Mouse (Mus musculus): ENCODE results near the gene Kcnj5. TPM values are rescaled to one million over a fixed set of nuclear protein-coding genes. Genes with fewer than 3 reads are reported as not detected.

Gene Kcnj5
- polyA plus RNA-seq, 1 experiment from 2014 or later, result 1.7 TPM

DNA sequence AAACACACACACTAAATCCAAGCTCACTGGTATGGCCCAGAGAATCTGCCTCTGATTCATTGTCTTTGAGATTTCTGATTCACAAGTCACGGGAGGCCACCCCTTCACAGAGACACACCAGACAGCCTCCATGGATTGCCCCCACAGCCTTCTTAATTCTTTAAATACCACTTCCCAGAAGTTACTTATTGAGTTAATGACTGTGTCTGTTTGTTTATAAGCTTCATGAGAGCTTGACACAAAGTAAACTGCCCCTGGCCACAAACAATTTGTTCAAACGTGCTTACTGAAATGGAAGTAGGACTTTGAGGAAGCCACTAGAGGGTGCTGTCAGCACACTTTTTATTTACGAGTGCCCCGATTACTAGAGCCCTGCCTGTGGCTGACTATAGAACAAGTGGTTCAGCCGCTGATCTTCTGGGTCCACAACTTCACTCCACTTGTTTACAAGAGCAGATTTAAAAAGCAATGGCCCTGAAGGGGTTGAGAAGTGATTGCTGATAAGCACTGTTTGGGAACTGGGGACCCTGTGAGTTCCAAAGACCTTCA lies 72.2 kb downstream of the Kcnj5 start:
- Histone ChIP-seq H3K4me3 (ENCODE audit: low read depth, low read length) (no peak overlapping the region), H3K4me1 (ENCODE audit: control insufficient read depth, insufficient read depth, low read length) (no peaks in the 10 kb centered on the region), H3K9ac (ENCODE audit: low read depth, low read length) (no peak overlapping the region), H3K27ac (ENCODE audit: low read length) (no peak overlapping the region), H3K27me3 (ENCODE audit: control insufficient read depth, insufficient read depth, low read depth, low read length) (no peaks in the 10 kb centered on the region; the same call in 1 of the 2 replicates), H3K36me3 (ENCODE audit: control insufficient read depth, insufficient read depth, low read length) (no peaks in the 10 kb centered on the region), H3K9me3 (replicated peaks; ENCODE audit: control insufficient read depth, low read length, poor library complexity, severe bottlenecking) (0 out of 2 replicates have a peak, but pooled peaks cover 3% of the 10 kb centered on the region), H3K4me2 (ENCODE audit: low read length) (no peak overlapping the region)
- peak; percentile 81 for ATAC-seq
- WGBS, result 14% methylated on average over 5 of the region's 5 CpGs

Other genes with a start within 250 kb of the Kcnj5 start
- 10.9 and 11.3 TPM in 2 replicates for gene Arhgap32, start 228.2 kb downstream of the Kcnj5 start, polyA plus RNA-seq (2015; fragmentation: Nextera tagmentation; extraction: Ambion mirVana)
- gene Kcnj1, start 28.1 kb upstream of the Kcnj5 start, polyA plus RNA-seq (2015; fragmentation: Nextera tagmentation; extraction: Ambion mirVana), result not detected in 2 replicates
- gene Fli1, start 198.5 kb upstream of the Kcnj5 start, polyA plus RNA-seq (2015; fragmentation: Nextera tagmentation; extraction: Ambion mirVana), result 6.0 and 7.2 TPM in 2 replicates

Data from midbrain, embryonic 16.5 days (tissue).